Mouse (Mus musculus) G1E (cell line): Measurements from ENCODE around the gene Ralgapa2.

Experiments
- CTCF ChIP-seq: IDR thresholded peaks from 2 replicates; pipeline ENCODE4 v1.5.1; 2012; ENCODE audit warnings: low read depth, low read length, inconsistent platforms, mixed read lengths
- POLR2AphosphoS5 ChIP-seq: IDR thresholded peaks from 2 replicates; pipeline ENCODE4 v1.6.1; 2012; ENCODE audit warnings: low read depth, low read length, inconsistent platforms; ENCODE audit not compliant: insufficient replicate concordance
- TAL1 ChIP-seq: conservative IDR thresholded peaks from 2 replicates; pipeline ENCODE4 v1.6.1; 2012; ENCODE audit warnings: low read depth, low read length, inconsistent platforms, mixed read lengths

DNA sequence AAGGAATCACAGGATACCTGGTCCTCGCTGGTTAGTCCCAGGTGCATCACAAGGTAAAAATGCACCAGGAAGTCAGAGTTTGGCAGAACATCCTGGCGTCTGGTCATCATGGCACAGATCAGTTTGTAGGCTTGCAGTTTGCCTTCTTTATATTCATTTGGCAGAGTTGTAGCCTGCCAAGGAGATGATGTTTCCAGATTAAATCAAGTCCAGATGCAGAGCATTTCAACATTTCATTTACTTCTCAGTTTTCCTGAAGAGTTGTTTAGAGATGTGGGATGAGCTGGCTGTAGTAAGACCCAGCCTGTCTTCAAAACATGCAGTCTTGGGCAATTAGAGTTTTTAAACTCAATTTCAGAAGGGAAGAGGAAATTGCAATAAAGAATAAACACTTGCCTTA, 124.9 kb downstream of the Ralgapa2 start:
- TF ChIP-seq CTCF (no peak), TAL1 (no peak), POLR2AphosphoS5 (no peak)
